Comparison of ENCODE assay signal across 9 mouse cellular contexts in genomic region chr3:52401162-52401928, GRCm38 (mm10).
DNase-seq lines count a peak whose midpoint lies in the region; ATAC-seq and TF ChIP-seq lines count a peak whose summit lies in the region.
"Had no signal": no experiment of that assay in that cellular context is flagged by ENCODE, and none has a peak within 500 bp of the region (broad histone marks: within the 10 kb centered on the region; RNA-seq: fewer than 3 reads in every experiment).

No protein-coding gene starts in this region.

- H3K4me1 ChIP-seq in embryonic facial prominence, embryonic 12.5 days = peaks cover 24% of the 10 kb centered on the region
- peaks cover 44% of the 10 kb centered on the region for H3K4me1 ChIP-seq in limb, embryonic 10.5 days
- peaks cover 14% of the 10 kb centered on the region for H3K4me1 ChIP-seq in midbrain, embryonic 12.5 days
- H3K4me1 ChIP-seq in small intestine, adult 2 months (ENCODE audit: control insufficient read depth, insufficient read depth, insufficient read length, low read length) = peaks cover 11% of the 10 kb centered on the region

- no peaks in the 10 kb centered on the region for H3K27me3 ChIP-seq in embryonic facial prominence, embryonic 12.5 days
- H3K27me3 ChIP-seq in limb, embryonic 10.5 days (ENCODE audit: low read depth, poor library complexity, severe bottlenecking) = peaks cover 23% of the 10 kb centered on the region
- H3K27me3 ChIP-seq in midbrain, embryonic 12.5 days = peaks cover 23% of the 10 kb centered on the region
- H3K27me3 ChIP-seq in small intestine, adult 2 months (ENCODE audit: control insufficient read depth, insufficient read depth, low read length) = no peaks in the 10 kb centered on the region

- H3K4me2 ChIP-seq in embryonic facial prominence, embryonic 12.5 days (replicated peaks) = peak overlapping the region; percentile 65
- H3K4me2 ChIP-seq in midbrain, embryonic 12.5 days (replicated peaks) = peak overlapping the region; percentile 66

- H3K27ac ChIP-seq in embryonic facial prominence, embryonic 12.5 days = no peak overlapping the region
- H3K27ac ChIP-seq in limb, embryonic 10.5 days = peak overlapping the region; percentile 81
- H3K27ac ChIP-seq in midbrain, embryonic 12.5 days (replicated peaks) = no peak overlapping the region
- peak overlapping the region; percentile 9; the same call in 1 of the 2 replicates for H3K27ac ChIP-seq in small intestine, adult 2 months (ENCODE audit: insufficient read depth, low read depth, low read length)
- H3K27ac ChIP-seq: macrophage had no signal

- no peaks in the 10 kb centered on the region for H3K36me3 ChIP-seq in embryonic facial prominence, embryonic 12.5 days
- no peaks in the 10 kb centered on the region for H3K36me3 ChIP-seq in limb, embryonic 10.5 days
- H3K36me3 ChIP-seq in midbrain, embryonic 12.5 days = no peaks in the 10 kb centered on the region
- H3K36me3 ChIP-seq in small intestine, adult 2 months (ENCODE audit: control insufficient read depth, insufficient read depth, low read length) = no peaks in the 10 kb centered on the region

- peak; percentile 19; the same call in 1 of the 2 replicates for TF ChIP-seq CTCF in small intestine, adult 2 months (IDR thresholded peaks at IDR 0.05; ENCODE audit: extremely low read depth, insufficient read length, insufficient replicate concordance, low read depth, low read length)

- H3K4me3 ChIP-seq in embryonic facial prominence, embryonic 12.5 days = peak overlapping the region; percentile 30
- H3K4me3 ChIP-seq in limb, embryonic 10.5 days = peak overlapping the region; percentile 48
- H3K4me3 ChIP-seq in midbrain, embryonic 12.5 days = peak overlapping the region; percentile 36
- H3K4me3 ChIP-seq in small intestine, adult 2 months (ENCODE audit: low read depth, low read length) = peak overlapping the region; percentile 43

- DNase-seq in adrenal gland, adult (ENCODE audit: inconsistent age in 2 of 2, low spot score in 1 of 2) = peak; percentile 51 to 88
- DNase-seq in heart, adult 8-10 months (ENCODE audit: low spot score) = peak; percentile 57
- peak; percentile 75 for DNase-seq in kidney, adult 18-20 months
- DNase-seq in limb, embryonic 10.5 days (ENCODE audit: low spot score) = peak; percentile 66

- WGBS in embryonic facial prominence, embryonic 12.5 days = 2% methylated on average over 26 of the region's 26 CpGs
- WGBS in limb, embryonic 10.5 days = 2% methylated on average over 26 of the region's 26 CpGs
- 2% methylated on average over 26 of the region's 26 CpGs for WGBS in midbrain, embryonic 12.5 days
- 3% methylated on average over 26 of the region's 26 CpGs for WGBS in small intestine, adult 2 months

- TF ChIP-seq POLR2A in small intestine, adult 2 months (IDR thresholded peaks at IDR 0.05; ENCODE audit: low read depth, low read length) = no peak

- 0 out of 2 replicates have a peak, but pooled peaks have one; percentile 13 for ATAC-seq in embryonic facial prominence, embryonic 12.5 days (ENCODE audit: insufficient number of reproducible peaks, insufficient read depth, low FRiP score, low TSS enrichment)
- peak; percentile 80 for ATAC-seq in midbrain, embryonic 12.5 days (ENCODE audit: low FRiP score, low read depth)
- no peak for ATAC-seq in erythroblast, adult 5-6 weeks (replicated peaks; ENCODE audit: low FRiP score, poor library complexity, severe bottlenecking)

- no peaks in the 10 kb centered on the region for H3K9me3 ChIP-seq in embryonic facial prominence, embryonic 12.5 days
- no peaks in the 10 kb centered on the region for H3K9me3 ChIP-seq in limb, embryonic 10.5 days (replicated peaks)
- H3K9me3 ChIP-seq in midbrain, embryonic 12.5 days = no peaks in the 10 kb centered on the region

- H3K9ac ChIP-seq in embryonic facial prominence, embryonic 12.5 days = peak overlapping the region; percentile 41
- H3K9ac ChIP-seq in midbrain, embryonic 12.5 days (replicated peaks) = peak overlapping the region; percentile 41

Comparison
In these comparisons a context has a peak if more than half of its experiments do, and no peak if none do; other contexts are left out.
1. H3K27ac ChIP-seq: peak in limb, embryonic 10.5 days (single experiment) and small intestine, adult 2 months (single experiment); none in embryonic facial prominence, embryonic 12.5 days (single experiment) and midbrain, embryonic 12.5 days (single experiment).
2. Peak in every context shown above with its lines, with median percentiles within 50 percentile points of each other: DNase-seq and H3K4me3 ChIP-seq.